Mouse (Mus musculus): Measurements from ENCODE around the gene Dlgap4.

GRCm38 (mm10) chr2:156668625-156669024 lies 55.1 kb downstream of the Dlgap4 start:
- TF ChIP-seq CTCF (IDR thresholded peaks at IDR 0.05; ENCODE audit: low read depth, low read length) (no peak), TAL1 (conservative IDR thresholded peaks at IDR 0.05; ENCODE audit: low read depth, low read length) (no peak)

Measured in G1E (cell line).